Mouse (Mus musculus): Measurements from ENCODE around the gene F11r.
"Not testable (repeated sequence)": the region's sequence is repeated elsewhere in the genome, so short reads cannot be mapped to it uniquely, and the experiment has no call there.

Gene F11r

DNA sequence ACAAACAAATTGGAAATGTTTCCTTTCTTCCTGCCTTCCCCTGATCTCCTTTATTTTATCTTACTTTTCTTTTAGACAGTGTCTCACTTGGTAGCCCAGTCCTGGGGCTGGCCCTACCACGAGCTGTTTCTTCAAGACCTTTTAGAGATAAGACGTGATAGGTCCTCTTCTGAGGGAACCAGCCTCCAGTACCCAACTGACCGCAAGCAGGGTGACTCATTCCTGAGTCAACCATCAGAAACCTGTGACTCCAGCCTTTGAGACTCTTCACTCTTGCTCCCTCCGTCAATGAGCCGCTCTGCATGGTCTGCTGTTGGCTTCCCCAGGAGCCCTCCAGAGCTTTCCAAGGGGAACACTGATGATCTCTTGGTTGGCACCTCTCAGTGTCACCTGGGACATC is 33.6 kb downstream of the F11r start:
- DNase-seq (ENCODE audit: low spot score in 2 of 2), result no peak

DNA sequence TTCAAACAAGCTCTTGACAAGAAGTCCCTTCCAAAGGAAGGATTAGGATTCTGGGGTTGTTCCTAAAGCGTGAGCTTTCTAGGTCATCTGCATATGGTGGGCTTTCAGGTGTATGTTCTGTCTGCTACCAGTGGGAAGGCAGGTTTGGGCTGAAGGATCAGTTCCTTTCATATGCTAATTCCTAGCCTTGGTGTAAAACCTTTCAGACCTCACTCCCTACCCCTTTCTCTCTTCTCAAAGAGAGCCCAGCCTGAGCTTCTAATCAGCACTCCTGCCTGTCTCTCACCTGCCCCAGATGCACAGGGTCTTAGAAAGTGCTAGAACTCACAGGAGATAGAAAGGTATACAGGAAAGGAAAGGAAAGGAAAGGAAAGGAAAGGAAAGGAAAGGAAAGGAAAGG is 34.1 kb downstream of the F11r start:
- no peak for DNase-seq (ENCODE audit: low spot score in 2 of 2)

DNA sequence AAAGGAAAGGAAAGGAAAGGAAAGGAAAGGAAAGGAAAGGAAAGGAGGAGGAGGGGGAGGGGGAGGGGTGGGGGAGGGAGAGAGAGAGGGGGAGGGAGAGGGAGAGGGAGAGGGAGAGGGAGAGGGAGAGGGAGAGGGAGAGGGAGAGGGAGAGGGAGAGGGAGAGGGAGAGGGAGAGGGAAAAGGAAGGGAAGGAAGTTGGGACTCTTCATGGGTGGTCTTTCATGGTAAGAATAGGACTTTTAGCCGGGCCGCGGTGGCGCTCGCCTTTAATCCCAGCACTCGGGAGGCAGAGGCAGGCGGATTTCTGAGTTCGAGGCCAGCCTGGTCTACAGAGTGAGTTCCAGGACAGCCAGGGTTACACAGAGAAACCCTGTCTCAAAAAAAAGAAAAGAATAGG is 34.6 kb downstream of the F11r start:
- DNase-seq (ENCODE audit: low spot score in 2 of 2), result not testable (repeated sequence)

DNA sequence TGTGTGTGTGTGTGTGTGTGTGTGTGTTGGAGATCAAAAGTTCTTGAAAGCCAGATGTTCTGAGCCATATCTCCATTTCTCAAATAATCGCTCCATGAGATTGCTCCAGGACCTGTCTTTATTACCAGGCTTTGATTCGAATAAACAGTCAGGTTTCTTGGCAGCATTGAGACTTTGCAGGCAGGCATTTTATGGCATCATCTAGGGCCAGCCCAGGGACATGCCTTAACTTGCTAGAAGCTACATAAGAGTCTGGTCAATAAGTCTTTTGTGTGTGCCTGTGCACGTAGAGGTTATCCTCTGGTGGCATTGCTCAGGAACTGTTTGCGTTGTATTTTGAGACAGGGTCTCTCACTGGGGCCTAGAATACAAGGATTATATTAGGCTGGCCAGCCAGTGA is 36.2 kb downstream of the F11r start:
- DNase-seq (ENCODE audit: low spot score in 2 of 2), result no peak

DNA sequence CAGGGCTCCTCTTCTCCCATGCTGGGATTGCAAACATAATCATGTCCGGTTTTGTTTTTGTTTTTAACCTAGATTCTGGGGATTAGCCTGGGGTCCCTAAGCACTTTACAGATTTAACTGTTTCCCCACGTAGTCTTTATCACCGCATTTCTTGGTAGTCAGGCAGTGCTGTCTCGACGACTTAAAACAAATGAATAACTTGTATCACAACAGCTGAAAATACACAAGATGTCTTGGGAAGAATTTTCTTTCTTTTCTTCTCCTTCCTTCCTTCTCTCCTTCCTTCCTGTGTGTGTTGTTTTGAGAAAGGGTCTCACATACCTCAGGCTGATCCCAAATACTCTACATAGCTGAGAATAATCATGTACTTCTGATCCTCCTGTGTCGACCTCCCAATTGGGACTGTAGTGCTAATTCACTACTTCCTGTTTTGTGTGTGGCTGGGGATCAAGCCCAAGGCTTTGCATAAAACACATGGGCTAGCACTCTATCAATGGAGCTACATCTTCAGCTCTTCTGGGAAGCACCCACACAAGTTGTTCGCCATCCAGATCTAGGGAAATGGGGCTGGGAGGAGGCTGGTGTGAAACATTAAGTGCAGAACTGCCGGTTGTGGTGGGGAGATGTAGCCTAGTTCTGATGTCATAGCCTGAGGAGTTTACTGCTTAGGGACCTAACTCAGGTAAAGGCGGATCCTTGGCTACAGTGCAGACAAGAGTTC is 36.7 kb downstream of the F11r start:
- DNase-seq (ENCODE audit: low spot score in 2 of 2), result no peak

DNA sequence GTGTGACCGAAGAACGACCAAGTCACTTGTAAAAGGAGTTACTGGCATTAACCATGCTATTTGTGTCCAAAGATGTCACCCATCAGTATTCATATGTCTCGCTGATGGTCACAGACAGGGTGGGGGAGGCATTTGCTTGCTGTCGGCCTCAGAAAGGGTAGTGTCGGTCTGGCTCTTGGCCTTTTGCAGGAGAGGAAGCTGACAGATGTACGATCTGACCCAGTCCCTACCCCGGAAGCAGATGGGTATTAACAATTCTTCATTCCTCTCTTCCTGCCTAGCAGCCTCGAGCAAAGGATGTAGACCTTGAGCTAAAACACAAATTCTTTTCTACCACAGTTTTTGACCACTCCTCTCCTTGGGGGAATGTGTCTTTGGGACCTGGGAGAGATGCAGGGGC is 39.8 kb downstream of the F11r start:
- no peak for DNase-seq (ENCODE audit: low spot score in 2 of 2)

DNA sequence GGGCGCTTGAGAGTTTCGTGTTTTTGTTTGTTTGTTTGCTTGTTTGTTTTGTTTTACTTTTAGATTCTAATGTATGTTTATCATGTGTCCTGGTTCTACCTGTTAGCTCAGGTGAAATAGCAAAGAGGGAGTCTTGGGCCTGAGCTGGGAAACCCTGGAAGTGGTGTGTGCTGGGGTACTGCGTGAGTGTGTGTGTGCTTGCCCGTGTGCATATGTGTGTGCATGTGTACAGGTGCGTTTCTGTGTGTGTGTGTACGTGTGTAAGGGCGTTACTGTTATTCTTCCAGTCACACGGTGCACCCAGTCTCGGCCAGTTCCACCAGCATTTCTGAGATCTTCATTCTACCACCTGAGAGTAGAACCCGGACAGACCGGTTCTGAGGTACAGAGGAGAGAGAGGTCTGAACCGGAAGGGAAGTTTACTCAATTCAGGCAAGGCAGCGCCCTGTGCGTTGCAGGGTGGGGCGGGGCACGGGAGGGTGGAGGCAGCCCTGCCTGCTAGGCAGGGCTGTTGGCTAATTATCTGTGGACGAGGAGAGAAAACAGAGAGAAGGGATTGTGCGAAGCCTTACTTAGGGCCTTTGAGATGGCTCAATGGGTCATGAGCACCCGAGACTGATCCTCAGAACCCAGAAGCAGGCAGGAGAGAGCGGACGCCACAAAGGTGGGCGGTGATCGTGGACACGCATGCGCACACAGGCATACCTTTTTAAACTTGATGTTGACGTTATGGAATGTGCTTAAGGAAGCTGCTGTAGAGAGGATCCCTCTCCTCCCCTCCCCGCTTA is 40.6 kb downstream of the F11r start:
- DNase-seq (ENCODE audit: low spot score in 2 of 2), result no peak

DNA sequence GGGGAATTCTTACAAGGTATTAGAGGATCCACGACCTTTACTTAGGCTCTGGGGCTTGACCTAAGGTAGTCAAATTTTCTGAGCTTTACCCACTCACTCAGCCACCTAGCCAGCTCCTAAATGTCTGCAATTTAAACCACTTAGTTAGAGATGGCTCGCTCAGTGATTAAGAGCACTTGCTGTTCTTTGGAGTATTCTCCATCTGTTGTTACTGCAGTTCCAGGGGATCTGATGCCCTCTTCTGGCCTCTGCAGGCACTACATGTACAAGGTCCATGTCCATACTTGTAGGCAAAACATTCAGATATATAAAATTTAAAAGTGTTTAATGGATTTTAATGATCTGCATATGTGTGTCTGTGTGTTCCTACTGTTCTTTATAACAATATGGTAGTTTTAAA is 41.6 kb downstream of the F11r start:
- DNase-seq (ENCODE audit: low spot score in 2 of 2), result peak in 1 of 2 experiments; percentile 85

DNA sequence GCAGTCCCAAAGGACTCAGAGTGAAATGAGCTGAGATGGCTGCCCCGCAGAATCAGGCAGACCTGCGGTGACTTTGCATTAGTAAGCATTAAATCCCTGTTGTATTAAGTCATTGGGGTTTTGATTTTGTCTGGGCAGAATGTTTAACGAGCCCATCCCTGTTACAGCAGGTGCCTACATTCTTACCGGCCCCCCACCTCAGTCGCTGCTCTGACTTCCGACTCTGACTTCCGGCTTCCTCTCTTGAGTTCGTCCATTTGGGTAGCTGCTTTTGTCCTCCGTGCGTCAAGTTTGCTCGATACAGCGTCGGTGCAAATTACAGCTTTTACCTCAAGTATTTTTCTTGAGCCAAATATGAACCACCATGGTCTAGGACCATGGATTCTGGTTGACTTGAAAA is 56.9 kb downstream of the F11r start:
- DNase-seq (ENCODE audit: low spot score in 2 of 2), result no peak

DNA sequence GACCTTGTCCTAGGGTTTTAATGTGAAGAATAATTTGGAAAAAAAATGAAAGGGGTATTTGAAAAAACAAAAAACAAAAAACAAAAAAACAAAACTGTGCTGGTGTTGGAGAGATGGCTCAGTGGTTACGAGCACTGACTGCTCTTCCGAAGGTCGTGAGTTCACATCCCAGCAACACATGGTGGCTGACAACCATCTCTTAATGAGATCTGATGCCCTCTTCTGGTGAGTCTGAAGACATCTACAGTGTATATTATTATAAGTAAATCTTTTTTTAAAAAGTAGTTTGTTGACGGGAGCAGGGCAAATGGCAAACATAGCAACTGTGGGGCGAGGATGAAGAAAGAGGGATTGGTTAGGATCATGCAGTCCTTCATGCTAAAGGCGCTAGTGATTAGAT is 58.0 kb downstream of the F11r start:
- DNase-seq (ENCODE audit: low spot score in 2 of 2), result no peak

DNA sequence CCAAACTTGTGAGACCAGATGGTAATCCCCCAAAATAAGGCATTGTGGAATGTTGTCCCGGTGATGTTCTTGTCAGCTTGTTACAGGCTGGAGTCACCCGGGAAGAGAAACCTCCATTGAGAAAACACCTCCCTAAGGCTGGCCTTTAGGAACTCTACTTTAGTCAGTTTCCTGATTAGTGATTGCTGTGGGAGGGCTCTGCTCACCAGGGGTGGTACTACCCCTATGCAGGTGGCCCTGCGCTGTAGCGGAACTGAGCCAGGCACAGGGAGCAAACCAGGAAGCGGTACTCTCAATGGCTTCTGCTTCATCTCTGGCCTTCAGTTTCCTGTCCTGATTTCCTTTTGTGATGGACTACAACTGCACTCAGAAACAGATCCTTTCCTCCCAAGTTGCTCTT is 62.5 kb downstream of the F11r start:
- no peak for DNase-seq (ENCODE audit: low spot score in 2 of 2)

DNA sequence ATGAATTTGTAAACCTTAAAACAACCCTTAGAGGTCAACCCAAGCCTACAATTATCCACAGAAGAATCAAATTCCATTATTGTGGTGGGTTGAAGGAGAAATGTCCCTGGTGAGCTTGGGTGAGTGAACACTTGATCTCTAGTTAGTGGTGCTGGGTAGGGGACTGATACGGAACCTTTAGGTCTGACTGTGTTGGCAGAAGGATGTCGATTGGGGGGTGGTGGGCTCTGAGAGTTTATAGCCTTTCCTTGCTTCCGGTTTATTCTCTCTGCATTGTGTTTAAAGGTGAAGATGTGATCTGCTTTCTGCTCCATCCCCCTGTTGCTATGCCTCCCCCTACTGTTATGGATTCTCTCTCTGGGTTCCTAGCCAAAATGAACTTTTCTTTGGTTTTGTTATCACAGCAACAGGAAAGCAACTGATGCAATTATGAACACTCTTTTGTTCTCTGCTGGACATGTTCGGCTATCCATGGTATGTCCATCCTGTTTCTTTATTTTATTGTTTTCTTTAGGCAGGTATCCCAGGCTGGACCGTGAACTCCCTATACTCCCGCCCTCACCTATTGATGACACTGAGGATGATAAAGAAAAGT is 63.8 kb downstream of the F11r start:
- no peak for DNase-seq (ENCODE audit: low spot score in 2 of 2)

DNA sequence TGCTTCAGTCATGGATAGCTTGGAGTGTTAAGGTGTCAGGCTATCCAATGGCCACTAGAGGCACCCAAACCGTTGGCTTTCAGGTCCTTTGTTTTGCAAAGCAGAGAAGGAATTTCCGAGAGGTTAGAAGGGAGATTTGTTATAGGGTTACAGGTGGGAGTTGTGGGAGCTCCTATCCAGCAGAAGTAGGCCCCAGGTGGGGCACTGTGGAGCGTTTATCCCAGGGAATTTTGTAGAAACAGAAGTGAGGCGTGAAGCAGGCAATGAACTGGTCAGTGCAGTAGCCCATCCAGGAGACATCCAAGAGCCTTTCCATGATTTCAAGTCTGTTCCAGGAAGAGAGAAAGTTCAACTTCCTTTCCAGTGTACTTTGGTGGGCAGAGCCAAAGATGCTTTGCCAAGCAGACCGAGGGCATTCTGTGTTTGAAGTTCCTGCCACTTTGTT is 64.3 kb downstream of the F11r start:
- DNase-seq (ENCODE audit: low spot score in 2 of 2), result no peak

DNA sequence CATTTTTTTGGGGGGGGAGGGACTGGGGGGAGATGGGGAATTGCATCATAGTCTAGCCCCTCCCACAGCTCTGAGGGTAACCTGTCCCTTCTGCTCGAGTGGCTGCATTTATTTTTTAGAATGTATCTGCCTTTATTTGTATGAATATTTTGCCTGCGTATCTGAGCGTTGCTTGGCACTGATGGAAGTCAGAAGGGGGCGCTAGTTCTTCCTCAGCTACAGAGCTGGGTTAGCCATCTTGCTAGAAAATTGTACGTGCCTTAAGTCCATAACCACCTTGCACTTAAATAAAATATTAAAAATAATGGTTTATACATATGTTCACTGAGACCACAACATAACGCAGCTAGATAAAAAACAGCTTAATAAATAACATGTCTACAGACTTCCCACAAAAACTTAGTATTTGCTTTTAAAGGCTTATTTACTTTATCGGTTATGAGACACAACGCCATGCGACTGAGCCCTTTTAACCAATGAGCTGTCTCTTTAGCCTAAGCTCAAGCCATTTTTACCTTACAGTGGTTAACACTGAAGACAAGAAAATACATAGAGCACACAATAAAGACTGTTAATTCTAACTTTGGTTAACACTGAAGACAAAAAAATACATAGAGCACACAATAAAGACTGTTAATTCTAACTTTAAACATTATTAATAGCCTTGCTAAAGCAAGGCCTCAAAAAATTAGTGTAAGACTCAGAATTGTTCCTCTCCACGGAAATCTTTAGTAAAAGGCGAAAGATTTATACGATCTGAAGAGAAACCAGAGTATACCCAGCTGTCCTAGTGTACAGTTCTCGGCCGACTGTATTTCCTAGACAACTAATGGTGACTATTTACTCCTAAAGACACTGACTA is 65.3 kb downstream of the F11r start:
- peak in 1 of 2 experiments; percentile 25 for DNase-seq (ENCODE audit: low spot score in 2 of 2)

DNA sequence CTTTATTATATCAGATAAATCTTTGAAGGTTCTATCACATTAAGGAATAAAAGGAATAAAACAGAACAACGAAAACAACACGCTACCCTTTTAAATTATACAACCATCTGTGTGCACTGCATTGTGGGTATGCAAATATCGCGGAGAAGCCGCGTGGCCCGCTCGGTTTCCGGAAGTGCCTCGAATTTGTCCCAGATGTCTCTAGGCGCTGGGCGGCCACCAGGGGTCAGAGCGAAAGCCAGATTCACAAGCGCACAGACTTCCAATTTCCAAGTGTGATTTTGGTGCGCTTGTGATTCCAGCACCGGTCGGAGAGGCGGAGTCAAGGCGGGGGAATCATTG is 65.9 kb downstream of the F11r start, which contains the start of gene Alyref2:
Gene Alyref2 (plus strand): TSS at position 229 of the 342 bp plus-strand sequence.
- DNase-seq (ENCODE audit: low spot score in 2 of 2), result peak; percentile 83 to 95

DNA sequence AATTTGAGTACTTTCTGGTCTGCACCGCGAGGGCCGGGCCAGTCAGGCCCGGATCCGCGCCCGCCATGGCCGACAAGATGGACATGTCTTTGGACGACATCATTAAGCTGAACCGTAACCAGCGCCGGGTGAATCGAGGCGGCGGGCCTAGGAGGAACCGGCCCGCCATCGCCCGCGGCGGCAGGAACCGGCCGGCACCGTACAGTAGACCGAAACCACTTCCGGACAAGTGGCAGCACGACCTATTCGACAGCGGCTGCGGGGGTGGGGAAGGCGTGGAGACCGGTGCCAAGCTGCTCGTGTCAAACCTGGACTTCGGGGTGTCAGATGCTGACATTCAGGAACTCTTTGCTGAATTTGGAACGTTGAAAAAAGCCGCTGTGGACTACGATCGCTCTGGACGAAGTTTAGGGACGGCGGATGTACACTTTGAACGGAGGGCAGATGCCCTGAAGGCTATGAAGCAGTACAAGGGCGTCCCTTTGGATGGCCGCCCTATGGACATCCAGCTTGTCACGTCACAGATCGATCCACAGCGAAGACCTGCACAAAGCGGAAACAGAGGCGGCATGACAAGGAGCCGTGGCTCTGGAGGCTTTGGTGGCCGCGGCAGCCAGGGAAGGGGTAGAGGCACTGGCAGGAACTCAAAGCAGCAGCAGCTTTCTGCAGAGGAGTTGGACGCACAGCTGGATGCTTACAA is 66.4 kb downstream of the F11r start:
- peak in 1 of 2 experiments; percentile 61 for DNase-seq (ENCODE audit: low spot score in 2 of 2)

DNA sequence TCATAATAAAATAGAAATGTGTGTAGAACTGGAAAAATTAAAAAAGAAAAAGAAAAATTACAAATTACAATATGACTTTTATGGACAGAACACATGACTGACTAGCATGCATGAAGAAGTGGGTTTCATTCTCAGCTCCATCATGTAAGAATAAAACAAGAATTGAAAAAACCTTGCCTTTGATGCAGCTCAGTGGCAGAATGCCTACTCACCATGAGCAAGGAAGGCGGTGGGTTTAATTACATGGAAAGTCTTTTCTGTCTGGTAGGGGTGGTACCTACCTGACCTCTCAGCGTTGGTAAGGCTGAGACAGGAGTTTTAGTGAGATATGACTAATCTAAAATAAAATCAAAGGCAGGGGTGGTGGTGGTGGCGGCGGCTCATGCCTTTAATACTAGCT is 67.3 kb downstream of the F11r start:
- no peak for DNase-seq (ENCODE audit: low spot score in 2 of 2)

DNA sequence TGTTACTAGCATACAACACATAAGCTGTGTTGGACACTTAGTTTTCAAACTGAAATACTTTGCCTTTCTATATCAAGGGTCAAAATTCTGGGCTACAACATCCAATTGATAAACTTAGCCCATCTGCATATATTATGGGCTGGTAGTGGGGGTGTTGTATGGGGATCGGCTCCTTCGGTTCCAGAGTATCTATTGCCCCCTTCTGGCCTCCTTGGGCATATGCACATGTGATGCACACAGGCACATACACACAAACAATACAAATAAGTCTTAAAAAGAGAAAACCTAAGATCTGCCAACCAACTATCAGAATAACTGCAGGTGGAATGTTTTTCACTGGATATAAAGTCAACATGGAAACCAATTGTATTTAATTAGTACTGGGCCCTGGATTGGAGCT is 75.9 kb downstream of the F11r start:
- DNase-seq (ENCODE audit: low spot score in 2 of 2), result no peak

DNA sequence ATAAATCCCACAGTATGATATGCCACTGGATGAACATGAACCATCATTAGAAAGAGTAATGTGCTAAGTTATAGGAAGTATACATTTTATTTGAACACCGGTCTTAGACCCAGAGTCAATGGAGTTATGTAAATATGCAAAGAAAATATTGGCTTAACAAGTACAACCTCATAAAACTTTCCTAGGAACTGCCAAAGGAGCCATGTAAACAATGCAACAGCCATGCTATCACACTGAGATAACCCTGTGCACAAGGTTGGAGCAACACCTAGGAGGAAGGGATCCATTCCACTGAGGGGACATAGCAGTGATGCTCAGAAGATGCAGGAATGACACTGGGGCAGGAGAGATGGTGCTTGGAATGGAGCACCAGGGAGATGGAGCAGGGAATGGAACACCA is 76.4 kb downstream of the F11r start:
- DNase-seq (ENCODE audit: low spot score in 2 of 2), result no peak

Measured in left cerebral cortex, adult 9 months (tissue).